Mouse (Mus musculus) MEL (cell line): ENCODE data around the gene Dirc2.

Source experiments
- CTCF ChIP-seq, 3 experiments: IDR thresholded peaks in 2 of 3; conservative IDR thresholded peaks in 1 of 3; 2 replicates each; pipeline ENCODE4 v1.5.1; 2011 to 2012; ENCODE audit warnings: low read length in 3 of 3, low read depth in 2 of 3, mild to moderate bottlenecking in 2 of 3, improper control_type of control experiment in 1 of 3, inconsistent platforms in 1 of 3, mixed read lengths in 1 of 3, moderate library complexity in 1 of 3; ENCODE audit not compliant: control insufficient read depth in 1 of 3, insufficient read depth in 1 of 3, poor library complexity in 1 of 3, severe bottlenecking in 1 of 3
- EP300 ChIP-seq, 2 experiments: IDR thresholded peaks; 2 replicates each; pipeline ENCODE4 v1.6.1; 2011; ENCODE audit warnings: improper control_type of control experiment in 2 of 2, low read length in 2 of 2, low read depth in 1 of 2, mild to moderate bottlenecking in 1 of 2
- ETS1 ChIP-seq: IDR thresholded peaks from 2 replicates; pipeline ENCODE4 v1.6.1; 2012; ENCODE audit warnings: low read depth, mild to moderate bottlenecking, inconsistent platforms, low read length, improper control_type of control experiment, moderate library complexity
- GATA1 ChIP-seq: IDR thresholded peaks from 2 replicates; pipeline ENCODE4 v1.6.1; 2011; ENCODE audit warnings: low read depth, low read length, improper control_type of control experiment
- HCFC1 ChIP-seq: IDR thresholded peaks from 2 replicates; pipeline ENCODE4 v1.6.1; 2012; ENCODE audit warnings: low read depth, mild to moderate bottlenecking, inconsistent platforms, low read length, improper control_type of control experiment, moderate library complexity
- JUND ChIP-seq: IDR thresholded peaks from 2 replicates; pipeline ENCODE4 v1.6.1; 2011; ENCODE audit warnings: low read depth, mild to moderate bottlenecking, improper control_type of control experiment, low read length
- MAFK ChIP-seq: IDR thresholded peaks from 2 replicates; pipeline ENCODE4 v1.6.1; 2011; ENCODE audit warnings: low read depth, mild to moderate bottlenecking, low read length, improper control_type of control experiment, borderline replicate concordance
- MAX ChIP-seq: IDR thresholded peaks from 2 replicates; pipeline ENCODE4 v1.6.1; 2011; ENCODE audit warnings: low read length, improper control_type of control experiment
- MYC ChIP-seq: IDR thresholded peaks from 2 replicates; pipeline ENCODE4 v1.6.1; 2011; ENCODE audit warnings: low read depth, mild to moderate bottlenecking, low read length, improper control_type of control experiment, moderate library complexity
- NRF1 ChIP-seq: IDR thresholded peaks from 2 replicates; pipeline ENCODE4 v1.6.1; 2014; ENCODE audit warnings: low read depth, mild to moderate bottlenecking, inconsistent platforms, low read length, improper control_type of control experiment, moderate library complexity; ENCODE audit not compliant: poor library complexity, insufficient read depth, severe bottlenecking
- POLR2A ChIP-seq, 2 experiments: IDR thresholded peaks; 2 replicates each; pipeline ENCODE4 v1.6.1; 2011 to 2012; ENCODE audit warnings: low read length in 2 of 2, mild to moderate bottlenecking in 2 of 2, control low read depth in 1 of 2, improper control_type of control experiment in 1 of 2, low read depth in 1 of 2, moderate library complexity in 1 of 2; ENCODE audit not compliant: control insufficient read depth in 1 of 2, insufficient read depth in 1 of 2, poor library complexity in 1 of 2
- RCOR1 ChIP-seq: IDR thresholded peaks from 2 replicates; pipeline ENCODE4 v1.6.1; 2012; ENCODE audit warnings: low read depth, mild to moderate bottlenecking, inconsistent platforms, low read length, improper control_type of control experiment
- SMC3 ChIP-seq: IDR thresholded peaks from 2 replicates; pipeline ENCODE4 v1.6.1; 2011; ENCODE audit warnings: low read depth, low read length, improper control_type of control experiment

- TF ChIP-seq NRF1 (no peak), GATA1 (no peak), CTCF (IDR thresholded peaks at IDR 0.05 in 2 of 3, conservative IDR thresholded peaks at IDR 0.05 in 1 of 3; ENCODE audit: control insufficient read depth in 1 of 3, insufficient read depth in 1 of 3, low read depth in 2 of 3, low read length in 3 of 3, poor library complexity in 1 of 3, severe bottlenecking in 1 of 3) (no peak), EP300 (IDR thresholded peaks at IDR 0.05; ENCODE audit: low read depth in 1 of 2, low read length in 2 of 2) (no peak), MAX (no peak), MYC (no peak), ETS1 (no peak), HCFC1 (no peak), POLR2A (IDR thresholded peaks at IDR 0.05; ENCODE audit: control insufficient read depth in 1 of 2, insufficient read depth in 1 of 2, low read depth in 1 of 2, low read length in 2 of 2, poor library complexity in 1 of 2) (no peak), SMC3 (no peak), JUND (no peak), MAFK (no peak), RCOR1 (no peak)
These were observed 22.9 kb upstream of the Dirc2 start for GRCm38 (mm10) chr16:35791962-35792521.
